Mouse (Mus musculus) heart, postnatal 0 days (tissue): ENCODE measurements at regions not wholly inside any gene's neighbourhood (a gene's known extent, or its start where the extent isn't known, plus 50 kb on each side); places are given as distances from the start of the nearest gene placed in this dataset.

ENCODE experiments used
- CTCF ChIP-seq: IDR thresholded peaks from 2 replicates; pipeline ENCODE4 v1.5.1; 2016; ENCODE audit warnings: antibody characterized with exemption, control low read depth, low read depth
- EP300 ChIP-seq: IDR thresholded peaks from 2 replicates; pipeline ENCODE4 v1.6.1; 2016; ENCODE audit warnings: antibody characterized with exemption, low read depth

DNA sequence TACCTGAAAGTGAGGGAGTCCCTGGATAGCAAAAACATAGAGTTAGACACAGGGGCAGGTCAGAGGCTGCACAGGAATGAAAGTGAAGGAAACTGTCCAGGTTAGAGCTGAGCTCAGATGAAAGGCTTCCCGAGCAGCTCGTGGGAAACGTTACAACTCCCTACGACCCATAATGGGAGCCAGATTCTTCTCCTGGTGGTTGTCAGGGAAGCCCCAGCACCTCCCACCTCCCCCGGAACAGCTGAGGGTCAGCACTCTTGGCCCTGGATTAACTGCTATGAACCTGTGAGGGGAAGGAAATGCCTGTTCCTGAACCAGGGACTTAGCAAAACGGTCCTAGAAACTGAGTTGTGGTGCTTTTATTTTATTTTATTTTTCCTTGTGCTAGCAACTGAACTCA is 397.2 kb downstream of the Zfp536 start:
- TF ChIP-seq CTCF: no peak
- no peak for TF ChIP-seq EP300
